Mouse (Mus musculus): ENCODE measurements around the gene Usp36. TPM values are rescaled to one million over a fixed set of nuclear protein-coding genes. Genes with fewer than 3 reads are reported as not detected.

Gene Usp36
- polyA plus RNA-seq, 1 experiment from 2014 or later = 17.9 TPM

- ATAC-seq (ENCODE audit: low read depth) = no peak
- peak overlapping the region; percentile 97 for H3K4me3 ChIP-seq (ENCODE audit: low read length)
- under 1% methylated on average over 16 of the region's 16 CpGs for WGBS
- H3K27me3 ChIP-seq (ENCODE audit: control insufficient read depth, insufficient read depth, low read depth, low read length) = no peaks in the 10 kb centered on the region
- peaks cover 22% of the 10 kb centered on the region for H3K36me3 ChIP-seq (ENCODE audit: control insufficient read depth, insufficient read depth, low read length)
- H3K9ac ChIP-seq (ENCODE audit: low read length) = peak overlapping the region; percentile 91
- peak overlapping the region; percentile 80; the same call in 1 of the 2 replicates for H3K27ac ChIP-seq (ENCODE audit: low read length)
- H3K4me1 ChIP-seq (replicated peaks; ENCODE audit: control insufficient read depth, insufficient read depth, low read length) = peaks cover 14% of the 10 kb centered on the region
- peak overlapping the region; percentile 95 for H3K4me2 ChIP-seq (ENCODE audit: low read depth, low read length)
- no peaks in the 10 kb centered on the region for H3K9me3 ChIP-seq (ENCODE audit: control insufficient read depth, low read length)
Measured at GRCm38 (mm10) chr11:118289037-118289511, 970 bp downstream of the Usp36 start.

DNA sequence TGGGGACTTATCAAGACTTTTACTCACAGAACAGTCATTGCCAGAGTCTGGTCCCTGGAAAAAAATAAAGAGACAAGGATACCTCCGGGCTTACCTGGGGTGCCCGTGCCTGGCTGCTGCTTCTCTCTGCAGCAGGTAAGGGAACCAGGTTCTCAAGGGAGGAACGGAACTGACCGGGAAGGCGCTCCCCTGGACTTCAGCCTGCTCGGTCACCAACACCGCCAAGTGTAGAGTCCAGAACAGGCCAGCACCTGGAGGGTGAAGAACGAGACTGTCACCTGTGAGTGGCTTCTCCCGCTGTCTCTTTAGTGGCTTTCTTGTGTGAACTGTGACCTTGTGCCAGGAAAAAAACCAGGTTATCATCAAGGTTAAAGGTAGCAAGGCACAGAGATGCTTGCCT lies 2.5 kb downstream of the Usp36 start:
- H3K36me3 ChIP-seq (ENCODE audit: control insufficient read depth, insufficient read depth, low read length) = peaks cover 33% of the 10 kb centered on the region
- 86% methylated on average over 9 of the region's 9 CpGs for WGBS
- no peaks in the 10 kb centered on the region for H3K27me3 ChIP-seq (ENCODE audit: control insufficient read depth, insufficient read depth, low read depth, low read length)
- no peak for ATAC-seq (ENCODE audit: low read depth)
- H3K9me3 ChIP-seq (ENCODE audit: control insufficient read depth, low read length) = no peaks in the 10 kb centered on the region
- H3K27ac ChIP-seq (ENCODE audit: low read length) = no peak overlapping the region
- H3K4me2 ChIP-seq (ENCODE audit: low read depth, low read length) = no peak overlapping the region
- peaks cover 14% of the 10 kb centered on the region for H3K4me1 ChIP-seq (replicated peaks; ENCODE audit: control insufficient read depth, insufficient read depth, low read length)
- H3K9ac ChIP-seq (ENCODE audit: low read length) = no peak overlapping the region
- no peak overlapping the region for H3K4me3 ChIP-seq (ENCODE audit: low read length)

GRCm38 (mm10) chr11:118286434-118286833 lies 3.6 kb downstream of the Usp36 start:
- Histone ChIP-seq H3K4me3 (ENCODE audit: low read length) (no peak overlapping the region), H3K4me2 (ENCODE audit: low read depth, low read length) (no peak overlapping the region), H3K27ac (ENCODE audit: low read length) (peak overlapping the region; percentile 77), H3K27me3 (ENCODE audit: control insufficient read depth, insufficient read depth, low read depth, low read length) (no peaks in the 10 kb centered on the region), H3K9ac (ENCODE audit: low read length) (no peak overlapping the region), H3K9me3 (ENCODE audit: control insufficient read depth, low read length) (no peaks in the 10 kb centered on the region), H3K36me3 (ENCODE audit: control insufficient read depth, insufficient read depth, low read length) (peaks cover 39% of the 10 kb centered on the region), H3K4me1 (replicated peaks; ENCODE audit: control insufficient read depth, insufficient read depth, low read length) (peaks cover 14% of the 10 kb centered on the region)
- ATAC-seq (ENCODE audit: low read depth) = no peak
- WGBS = 78% methylated on average over 9 of the region's 9 CpGs

- Histone ChIP-seq H3K4me2 (ENCODE audit: low read depth, low read length) (no peak overlapping the region), H3K9ac (ENCODE audit: low read length) (no peak overlapping the region), H3K27ac (ENCODE audit: low read length) (peak overlapping the region; percentile 77), H3K36me3 (ENCODE audit: control insufficient read depth, insufficient read depth, low read length) (peaks cover 41% of the 10 kb centered on the region), H3K4me3 (ENCODE audit: low read length) (no peak overlapping the region), H3K4me1 (replicated peaks; ENCODE audit: control insufficient read depth, insufficient read depth, low read length) (peaks cover 13% of the 10 kb centered on the region), H3K9me3 (ENCODE audit: control insufficient read depth, low read length) (no peaks in the 10 kb centered on the region), H3K27me3 (ENCODE audit: control insufficient read depth, insufficient read depth, low read depth, low read length) (no peaks in the 10 kb centered on the region)
- peak; percentile 9; the same call in 1 of the 2 replicates for ATAC-seq (ENCODE audit: low read depth)
- WGBS = 77% methylated on average over 13 of the region's 13 CpGs
Measured at GRCm38 (mm10) chr11:118285791-118286190, 4.3 kb downstream of the Usp36 start.

DNA sequence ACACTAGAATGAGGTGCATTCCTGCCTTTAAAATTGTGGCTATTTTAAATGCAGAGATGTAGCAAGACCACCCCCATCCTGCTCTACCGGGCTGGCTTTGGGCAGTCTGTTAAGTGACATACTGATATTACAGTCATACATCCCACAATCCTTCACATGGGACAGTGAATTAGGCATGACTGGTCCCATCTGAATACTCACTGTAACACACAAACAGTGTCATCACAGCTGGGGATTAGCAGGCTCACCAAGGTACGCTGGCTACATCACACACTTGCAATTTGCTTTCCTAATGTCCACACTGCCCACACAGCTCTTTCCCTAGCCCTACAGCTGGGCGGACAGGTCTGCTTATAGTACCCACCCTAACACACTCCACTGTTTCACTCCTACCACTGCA lies 9.8 kb downstream of the Usp36 start:
- Histone ChIP-seq H3K36me3 (ENCODE audit: control insufficient read depth, insufficient read depth, low read length) (peaks cover 55% of the 10 kb centered on the region), H3K4me3 (ENCODE audit: low read length) (no peak overlapping the region), H3K27ac (ENCODE audit: low read length) (no peak overlapping the region), H3K9ac (ENCODE audit: low read length) (no peak overlapping the region), H3K4me2 (ENCODE audit: low read depth, low read length) (no peak overlapping the region), H3K27me3 (ENCODE audit: control insufficient read depth, insufficient read depth, low read depth, low read length) (no peaks in the 10 kb centered on the region), H3K4me1 (replicated peaks; ENCODE audit: control insufficient read depth, insufficient read depth, low read length) (no peaks in the 10 kb centered on the region), H3K9me3 (ENCODE audit: control insufficient read depth, low read length) (no peaks in the 10 kb centered on the region)
- 90% methylated on average over 3 of the region's 3 CpGs for WGBS
- no peak for ATAC-seq (ENCODE audit: low read depth)

GRCm38 (mm10) chr11:118276328-118276727 lies 13.7 kb downstream of the Usp36 start:
- WGBS = 85% methylated on average over 7 of the region's 7 CpGs
- H3K27ac ChIP-seq (ENCODE audit: low read length) = no peak overlapping the region
- ATAC-seq (ENCODE audit: low read depth) = no peak

DNA sequence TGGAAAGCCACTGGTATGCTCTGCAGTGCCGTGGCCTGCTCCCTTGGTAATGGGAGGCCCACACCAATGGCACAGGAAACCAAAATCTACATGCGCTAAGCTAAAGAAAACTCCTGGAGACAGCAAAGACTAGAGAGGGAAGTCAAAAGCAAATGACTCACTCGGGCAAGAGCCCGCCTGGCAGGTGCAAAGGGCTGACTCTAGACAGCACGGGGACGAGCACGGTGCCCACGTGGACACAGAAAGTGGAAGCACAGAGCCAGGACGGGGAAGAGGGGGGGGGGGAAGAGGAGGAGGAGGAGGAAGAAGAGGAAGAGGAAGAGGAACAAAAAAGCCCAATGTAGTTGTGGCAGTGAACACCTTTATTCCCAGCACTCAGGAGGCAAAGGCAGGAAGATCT lies 15.0 kb downstream of the Usp36 start:
- H3K27ac ChIP-seq (ENCODE audit: low read length) = no peak overlapping the region
- ATAC-seq (ENCODE audit: low read depth) = no peak
- no peaks in the 10 kb centered on the region for H3K27me3 ChIP-seq (ENCODE audit: control insufficient read depth, insufficient read depth, low read depth, low read length)
- H3K4me2 ChIP-seq (ENCODE audit: low read depth, low read length) = no peak overlapping the region
- H3K9me3 ChIP-seq (ENCODE audit: control insufficient read depth, low read length) = no peaks in the 10 kb centered on the region
- H3K4me3 ChIP-seq (ENCODE audit: low read length) = no peak overlapping the region
- no peaks in the 10 kb centered on the region for H3K4me1 ChIP-seq (replicated peaks; ENCODE audit: control insufficient read depth, insufficient read depth, low read length)
- H3K9ac ChIP-seq (ENCODE audit: low read length) = no peak overlapping the region
- 87% methylated on average over 9 of the region's 9 CpGs for WGBS
- peaks cover 67% of the 10 kb centered on the region for H3K36me3 ChIP-seq (ENCODE audit: control insufficient read depth, insufficient read depth, low read length)

More at GRCm38 (mm10) chr11:118276328-118276727, 13.7 kb downstream of the Usp36 start:
- peaks cover 58% of the 10 kb centered on the region for H3K36me3 ChIP-seq (ENCODE audit: control insufficient read depth, insufficient read depth, low read length)
- H3K9me3 ChIP-seq (ENCODE audit: control insufficient read depth, low read length) = no peaks in the 10 kb centered on the region
- H3K4me3 ChIP-seq (ENCODE audit: low read length) = no peak overlapping the region
- no peak overlapping the region for H3K4me2 ChIP-seq (ENCODE audit: low read depth, low read length)
- H3K4me1 ChIP-seq (replicated peaks; ENCODE audit: control insufficient read depth, insufficient read depth, low read length) = no peaks in the 10 kb centered on the region
- no peaks in the 10 kb centered on the region for H3K27me3 ChIP-seq (ENCODE audit: control insufficient read depth, insufficient read depth, low read depth, low read length)
- no peak overlapping the region for H3K9ac ChIP-seq (ENCODE audit: low read length)

DNA sequence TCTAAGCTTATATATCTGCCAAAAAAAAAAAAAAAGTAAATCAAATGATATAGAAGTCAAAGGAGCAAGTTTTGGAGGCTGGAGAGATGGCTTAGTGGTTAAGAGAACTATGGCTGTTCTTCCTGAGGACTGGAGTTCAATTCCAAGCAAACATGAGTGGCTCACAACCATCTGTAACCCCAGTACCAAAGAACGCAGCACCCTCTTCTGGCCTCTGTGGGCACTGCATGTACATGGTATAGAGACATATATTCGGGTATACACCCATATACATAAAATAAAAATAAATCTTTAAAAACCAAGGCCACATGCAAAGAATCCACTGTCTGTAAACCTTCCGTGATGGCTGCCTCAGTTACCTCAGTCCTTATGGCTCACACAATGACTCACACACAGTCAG lies 20.2 kb downstream of the Usp36 start:
- 89% methylated on average over 3 of the region's 3 CpGs for WGBS
- H3K27ac ChIP-seq (ENCODE audit: low read length) = no peak overlapping the region
- ATAC-seq (ENCODE audit: low read depth) = no peak

DNA sequence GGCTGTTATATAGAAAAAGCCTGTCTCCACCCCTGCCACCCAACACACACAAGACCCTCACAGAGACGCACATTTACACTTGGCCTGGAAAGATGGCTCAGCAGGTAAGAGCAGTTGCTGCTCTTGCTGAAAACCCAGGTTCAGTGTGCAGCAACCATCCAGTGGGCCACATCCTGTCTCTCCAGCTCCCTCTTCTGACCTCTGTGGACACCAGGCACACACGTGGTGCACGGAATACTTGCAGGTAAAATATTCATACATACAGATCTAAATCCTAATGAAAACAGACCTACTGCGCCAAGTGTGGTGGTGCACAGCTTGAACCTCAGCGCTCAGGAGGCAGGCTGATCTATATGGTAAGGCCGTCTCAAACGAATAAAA lies 23.4 kb downstream of the Usp36 start:
- no peak for ATAC-seq (ENCODE audit: low read depth)
- WGBS = 86% methylated on average over 7 of the region's 7 CpGs
- Histone ChIP-seq H3K27ac (ENCODE audit: low read length) (no peak overlapping the region), H3K36me3 (ENCODE audit: control insufficient read depth, insufficient read depth, low read length) (peaks cover 58% of the 10 kb centered on the region), H3K9ac (ENCODE audit: low read length) (no peak overlapping the region), H3K4me3 (ENCODE audit: low read length) (no peak overlapping the region), H3K4me1 (replicated peaks; ENCODE audit: control insufficient read depth, insufficient read depth, low read length) (no peaks in the 10 kb centered on the region), H3K4me2 (ENCODE audit: low read depth, low read length) (no peak overlapping the region), H3K9me3 (ENCODE audit: control insufficient read depth, low read length) (no peaks in the 10 kb centered on the region), H3K27me3 (ENCODE audit: control insufficient read depth, insufficient read depth, low read depth, low read length) (no peaks in the 10 kb centered on the region)

More for the DNA sequence above, 20.2 kb downstream of the Usp36 start:
- Histone ChIP-seq H3K4me2 (ENCODE audit: low read depth, low read length) (no peak overlapping the region), H3K4me1 (replicated peaks; ENCODE audit: control insufficient read depth, insufficient read depth, low read length) (no peaks in the 10 kb centered on the region), H3K36me3 (ENCODE audit: control insufficient read depth, insufficient read depth, low read length) (peaks cover 64% of the 10 kb centered on the region), H3K27me3 (ENCODE audit: control insufficient read depth, insufficient read depth, low read depth, low read length) (no peaks in the 10 kb centered on the region), H3K9ac (ENCODE audit: low read length) (no peak overlapping the region), H3K4me3 (ENCODE audit: low read length) (no peak overlapping the region), H3K9me3 (ENCODE audit: control insufficient read depth, low read length) (no peaks in the 10 kb centered on the region)
